Mouse (Mus musculus): ENCODE measurements at regions not wholly inside any gene's neighbourhood (a gene's known extent, or its start where the extent isn't known, plus 50 kb on each side); places are given as distances from the start of the nearest gene placed in this dataset.
A peak's percentile ranks its signal among the peaks of the same experiment; 100 is the strongest.

DNA sequence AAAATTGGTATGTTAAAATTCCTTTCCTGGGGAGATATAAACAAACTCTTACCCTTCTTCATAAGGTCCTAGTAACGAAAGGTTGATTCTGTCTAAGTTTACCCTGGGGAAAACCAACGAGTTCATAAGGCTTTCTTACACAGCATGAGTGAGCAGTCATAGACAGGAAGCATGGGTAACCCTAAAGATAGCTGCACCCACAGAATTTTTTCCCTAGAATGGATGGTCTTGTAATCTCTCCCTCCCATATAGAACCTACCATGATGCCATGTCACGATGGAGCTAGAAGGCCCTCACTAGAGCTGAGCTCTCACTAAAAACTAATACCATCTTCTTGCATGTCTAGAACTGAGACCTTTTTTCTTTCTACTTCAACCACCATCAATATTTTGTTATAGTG, 380.1 kb upstream of the Gm5148 start:
- TF ChIP-seq CTCF (IDR thresholded peaks at IDR 0.05; ENCODE audit: low read depth, low read length) (no peak), POLR2A (IDR thresholded peaks at IDR 0.05; ENCODE audit: extremely low read depth, insufficient read depth, low read length) (no peak)
- Histone ChIP-seq H3K27ac (replicated peaks; ENCODE audit: insufficient read depth, low read depth, low read length) (no peak overlapping the region), H3K27me3 (ENCODE audit: control insufficient read depth, insufficient read depth, low read length) (no peaks in the 10 kb centered on the region), H3K4me3 (ENCODE audit: insufficient read depth, low read depth, low read length) (no peak overlapping the region), H3K36me3 (ENCODE audit: control insufficient read depth, insufficient read depth, low read length) (no peaks in the 10 kb centered on the region), H3K9ac (ENCODE audit: low read depth, low read length) (no peak overlapping the region), H3K4me1 (ENCODE audit: control insufficient read depth, insufficient read depth, low read length) (no peaks in the 10 kb centered on the region; the same call in 1 of the 2 replicates), H3K79me2 (ENCODE audit: control insufficient read depth, insufficient read depth, low read length) (no peaks in the 10 kb centered on the region)
- DNase-seq (ENCODE audit: extremely low read depth, low read depth, low spot score), result no peak
- 90% methylated on average over 3 of the region's 3 CpGs for WGBS

DNA sequence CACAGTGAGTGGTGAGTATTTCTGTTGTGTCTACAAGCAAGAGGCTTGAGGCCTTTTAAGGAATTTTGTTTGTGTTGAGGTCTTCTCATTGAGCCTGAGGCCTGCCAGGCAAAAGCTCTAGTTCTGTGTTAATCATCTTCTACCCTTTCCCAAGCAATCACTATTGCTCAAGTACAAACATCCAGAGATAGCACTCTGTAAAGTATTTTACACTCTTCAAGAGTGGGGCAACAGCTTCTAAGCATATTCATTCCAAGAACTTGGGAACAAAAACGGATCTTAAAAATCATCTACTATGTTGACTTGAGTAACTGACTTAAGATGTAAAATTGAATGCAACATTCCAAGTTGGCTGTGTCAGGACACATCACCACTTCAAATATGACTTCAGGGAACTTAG, 378.7 kb upstream of the Gm5148 start:
- TF ChIP-seq POLR2A (IDR thresholded peaks at IDR 0.05; ENCODE audit: extremely low read depth, insufficient read depth, low read length) (no peak), CTCF (IDR thresholded peaks at IDR 0.05; ENCODE audit: low read depth, low read length) (no peak)
- Histone ChIP-seq H3K4me3 (ENCODE audit: insufficient read depth, low read depth, low read length) (no peak overlapping the region), H3K9ac (ENCODE audit: low read depth, low read length) (no peak overlapping the region), H3K27ac (replicated peaks; ENCODE audit: insufficient read depth, low read depth, low read length) (no peak overlapping the region), H3K4me1 (ENCODE audit: control insufficient read depth, insufficient read depth, low read length) (no peaks in the 10 kb centered on the region), H3K36me3 (ENCODE audit: control insufficient read depth, insufficient read depth, low read length) (no peaks in the 10 kb centered on the region), H3K27me3 (ENCODE audit: control insufficient read depth, insufficient read depth, low read length) (no peaks in the 10 kb centered on the region), H3K79me2 (ENCODE audit: control insufficient read depth, insufficient read depth, low read length) (no peaks in the 10 kb centered on the region)
- no peak for DNase-seq (ENCODE audit: extremely low read depth, low read depth, low spot score)
- WGBS, result 69% methylated on average over 1 of the region's 1 CpGs

DNA sequence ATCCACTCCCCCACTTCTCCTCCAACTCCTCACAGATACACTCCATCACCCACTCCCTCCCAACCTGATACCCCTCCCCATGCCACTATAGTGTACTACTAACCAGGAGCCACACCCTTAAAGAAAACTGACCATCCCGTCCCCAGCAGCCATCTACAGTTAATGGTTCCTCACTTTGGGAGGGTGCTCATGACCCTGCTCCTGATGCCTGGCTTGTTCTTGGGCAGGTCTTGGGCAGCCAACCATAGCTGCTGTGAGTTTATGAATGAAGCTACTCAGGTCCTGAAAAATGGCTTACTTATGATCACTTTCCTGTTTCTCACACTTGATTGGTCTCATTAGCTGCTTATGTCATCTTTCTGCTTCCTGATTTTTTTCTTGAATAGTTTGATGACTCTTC, 377.9 kb upstream of the Gm5148 start:
- Histone ChIP-seq H3K27ac (replicated peaks; ENCODE audit: insufficient read depth, low read depth, low read length) (no peak overlapping the region), H3K4me1 (ENCODE audit: control insufficient read depth, insufficient read depth, low read length) (no peaks in the 10 kb centered on the region), H3K79me2 (ENCODE audit: control insufficient read depth, insufficient read depth, low read length) (no peaks in the 10 kb centered on the region), H3K27me3 (ENCODE audit: control insufficient read depth, insufficient read depth, low read length) (no peaks in the 10 kb centered on the region), H3K4me3 (ENCODE audit: insufficient read depth, low read depth, low read length) (no peak overlapping the region), H3K36me3 (ENCODE audit: control insufficient read depth, insufficient read depth, low read length) (no peaks in the 10 kb centered on the region), H3K9ac (ENCODE audit: low read depth, low read length) (no peak overlapping the region)
- no peak for DNase-seq (ENCODE audit: extremely low read depth, low read depth, low spot score)
- 100% methylated on average over 1 of the region's 1 CpGs for WGBS
- TF ChIP-seq CTCF (IDR thresholded peaks at IDR 0.05; ENCODE audit: low read depth, low read length), result no peak
- no peak for TF ChIP-seq POLR2A (IDR thresholded peaks at IDR 0.05; ENCODE audit: extremely low read depth, insufficient read depth, low read length)

DNA sequence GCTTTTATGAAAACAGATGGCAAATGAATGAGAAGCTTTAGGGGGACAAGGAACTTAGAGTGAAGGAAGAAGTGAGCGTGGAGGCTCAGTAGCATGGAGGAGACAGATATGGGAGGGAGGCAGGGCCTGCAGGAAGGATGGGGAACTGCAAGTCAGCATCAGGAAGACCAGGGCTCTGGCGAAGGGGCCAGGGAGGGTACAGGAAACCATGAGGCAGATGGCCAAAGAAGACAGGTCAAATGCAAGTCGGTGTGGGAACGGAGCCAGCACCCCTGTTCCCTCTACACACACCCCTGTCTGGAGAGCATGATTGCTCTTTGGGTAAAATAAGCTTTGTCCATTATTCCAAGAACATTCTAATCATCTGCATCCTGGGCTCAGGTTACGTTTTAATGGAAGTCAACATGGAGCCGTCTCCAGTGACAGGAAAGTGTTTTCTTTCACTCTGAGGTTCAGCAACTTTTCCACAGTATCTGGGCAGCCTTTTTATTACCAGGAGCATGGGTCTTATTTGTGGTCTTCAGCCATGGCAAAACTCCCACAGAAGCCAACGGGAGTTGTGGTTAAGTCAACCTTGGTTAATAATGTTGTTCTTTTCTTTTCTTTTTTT, 370.2 kb upstream of the Gm5148 start:
- TF ChIP-seq CTCF (IDR thresholded peaks at IDR 0.05; ENCODE audit: low read depth, low read length) (0 out of 2 replicates have a peak, but pooled peaks have one; percentile 18), POLR2A (IDR thresholded peaks at IDR 0.05; ENCODE audit: extremely low read depth, insufficient read depth, low read length) (no peak)
- Histone ChIP-seq H3K9ac (ENCODE audit: low read depth, low read length) (no peak overlapping the region), H3K4me1 (ENCODE audit: control insufficient read depth, insufficient read depth, low read length) (no peaks in the 10 kb centered on the region), H3K36me3 (ENCODE audit: control insufficient read depth, insufficient read depth, low read length) (no peaks in the 10 kb centered on the region), H3K4me3 (ENCODE audit: insufficient read depth, low read depth, low read length) (no peak overlapping the region), H3K27me3 (ENCODE audit: control insufficient read depth, insufficient read depth, low read length) (no peaks in the 10 kb centered on the region), H3K79me2 (ENCODE audit: control insufficient read depth, insufficient read depth, low read length) (no peaks in the 10 kb centered on the region), H3K27ac (replicated peaks; ENCODE audit: insufficient read depth, low read depth, low read length) (no peak overlapping the region)
- 82% methylated on average over 7 of the region's 7 CpGs for WGBS
- no peak for DNase-seq (ENCODE audit: extremely low read depth, low read depth, low spot score)

DNA sequence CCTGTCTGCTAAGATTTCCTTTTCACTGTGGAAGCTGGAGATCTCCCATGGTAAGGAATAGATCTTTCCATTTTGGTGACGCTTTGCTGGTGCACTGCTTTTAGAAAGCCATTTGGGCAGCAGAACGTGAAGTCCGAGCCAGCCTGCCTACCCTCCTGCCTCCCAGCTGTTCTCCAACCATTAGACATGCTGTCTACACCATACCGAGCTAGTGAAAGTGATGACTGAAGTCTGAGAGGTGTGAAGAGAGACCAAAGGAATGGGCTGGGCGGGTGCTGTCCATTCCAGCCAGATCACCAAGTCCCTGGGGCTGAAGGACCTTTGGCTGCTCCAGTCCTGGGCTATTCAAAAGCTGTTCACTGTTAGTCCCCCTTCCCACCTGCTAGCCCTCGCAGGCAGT, 360.3 kb upstream of the Gm5148 start:
- H3K9ac ChIP-seq (ENCODE audit: low read depth, low read length), result no peak overlapping the region

DNA sequence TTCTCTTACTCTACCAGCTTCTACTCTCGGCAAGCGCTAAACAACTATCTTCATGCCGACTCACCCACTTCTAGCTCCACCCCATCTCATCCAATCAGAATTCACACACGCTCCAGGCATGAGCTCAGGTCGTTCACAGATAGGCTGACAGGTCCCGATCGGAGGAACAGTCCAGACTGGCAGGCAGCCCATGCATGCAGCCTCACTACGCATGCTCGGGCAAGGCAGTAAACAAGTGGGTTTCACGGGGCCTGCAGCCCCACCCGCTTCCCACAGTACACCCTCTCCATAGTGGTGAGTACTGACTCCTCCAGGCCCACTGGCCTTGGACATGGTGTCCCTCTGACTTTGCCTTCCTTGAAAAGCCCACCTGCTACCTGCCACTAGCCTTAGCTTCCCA, 358.1 kb upstream of the Gm5148 start:
- no peaks in the 10 kb centered on the region for H3K36me3 ChIP-seq (ENCODE audit: control insufficient read depth, insufficient read depth, low read length)
- H3K79me2 ChIP-seq (ENCODE audit: control insufficient read depth, insufficient read depth, low read length), result no peaks in the 10 kb centered on the region
- H3K4me1 ChIP-seq (ENCODE audit: control insufficient read depth, insufficient read depth, low read length), result no peaks in the 10 kb centered on the region
- no peak for DNase-seq (ENCODE audit: extremely low read depth, low read depth, low spot score)
- no peaks in the 10 kb centered on the region for H3K27me3 ChIP-seq (ENCODE audit: control insufficient read depth, insufficient read depth, low read length)
- 93% methylated on average over 11 of the region's 11 CpGs for WGBS
- TF ChIP-seq CTCF (IDR thresholded peaks at IDR 0.05; ENCODE audit: low read depth, low read length), result no peak
- no peak for TF ChIP-seq POLR2A (IDR thresholded peaks at IDR 0.05; ENCODE audit: extremely low read depth, insufficient read depth, low read length)
- H3K27ac ChIP-seq (replicated peaks; ENCODE audit: insufficient read depth, low read depth, low read length), result no peak overlapping the region
- H3K9ac ChIP-seq (ENCODE audit: low read depth, low read length), result no peak overlapping the region
- no peak overlapping the region for H3K4me3 ChIP-seq (ENCODE audit: insufficient read depth, low read depth, low read length)

More for the DNA sequence above, 360.3 kb upstream of the Gm5148 start:
- H3K27ac ChIP-seq (replicated peaks; ENCODE audit: insufficient read depth, low read depth, low read length), result no peak overlapping the region
- H3K4me3 ChIP-seq (ENCODE audit: insufficient read depth, low read depth, low read length), result no peak overlapping the region
- H3K79me2 ChIP-seq (ENCODE audit: control insufficient read depth, insufficient read depth, low read length), result no peaks in the 10 kb centered on the region
- 91% methylated on average over 6 of the region's 6 CpGs for WGBS
- TF ChIP-seq POLR2A (IDR thresholded peaks at IDR 0.05; ENCODE audit: extremely low read depth, insufficient read depth, low read length) (no peak), CTCF (IDR thresholded peaks at IDR 0.05; ENCODE audit: low read depth, low read length) (no peak)
- H3K4me1 ChIP-seq (ENCODE audit: control insufficient read depth, insufficient read depth, low read length), result no peaks in the 10 kb centered on the region
- H3K36me3 ChIP-seq (ENCODE audit: control insufficient read depth, insufficient read depth, low read length), result no peaks in the 10 kb centered on the region
- no peaks in the 10 kb centered on the region for H3K27me3 ChIP-seq (ENCODE audit: control insufficient read depth, insufficient read depth, low read length)
- no peak for DNase-seq (ENCODE audit: extremely low read depth, low read depth, low spot score)
